Mouse (Mus musculus) liver, postnatal 0 days (tissue): ENCODE results near the gene Chrnd.

Experiments
- CTCF ChIP-seq: sonication (generic); IDR thresholded peaks from 2 replicates; pipeline ENCODE4 v1.5.1; 2016; ENCODE audit warnings: antibody characterized with exemption, low read depth
- EP300 ChIP-seq: IDR thresholded peaks from 2 replicates; pipeline ENCODE4 v1.6.1; 2016; ENCODE audit warnings: antibody characterized with exemption, low read depth, mild to moderate bottlenecking

- TF ChIP-seq CTCF: no peak; the same call in 1 of the 2 replicates
- no peak for TF ChIP-seq EP300
Observed at GRCm38 (mm10) chr1:87185526-87185925, 4.9 kb upstream of the Chrnd start.
